Mouse (Mus musculus) heart, postnatal 0 days (tissue): Measurements from ENCODE around the gene Stat5a.

Experiments
- CTCF ChIP-seq: IDR thresholded peaks from 2 replicates; pipeline ENCODE4 v1.5.1; 2016; ENCODE audit warnings: antibody characterized with exemption, control low read depth, low read depth
- EP300 ChIP-seq: IDR thresholded peaks from 2 replicates; pipeline ENCODE4 v1.6.1; 2016; ENCODE audit warnings: antibody characterized with exemption, low read depth

GRCm38 (mm10) chr11:100826161-100826866 is 32.8 kb upstream of the Stat5a start:
- TF ChIP-seq EP300 = no peak
- no peak for TF ChIP-seq CTCF
